Mouse (Mus musculus): ENCODE measurements around the gene Nrbf2. TPM values are rescaled to one million over a fixed set of nuclear protein-coding genes. Genes with fewer than 3 reads are reported as not detected.

Nrbf2 gene
- polyA plus RNA-seq, 1 experiment, result 8.5 TPM

- TF ChIP-seq POLR2A (IDR thresholded peaks at IDR 0.05; ENCODE audit: low read depth, low read length) (no peak), CTCF (IDR thresholded peaks at IDR 0.05; ENCODE audit: extremely low read depth, insufficient read depth, insufficient read length, insufficient replicate concordance) (no peak)
- Histone ChIP-seq H3K36me3 (ENCODE audit: control insufficient read depth, insufficient read depth, low read length) (no peaks in the 10 kb centered on the region), H3K4me1 (ENCODE audit: control insufficient read depth, insufficient read depth, insufficient read length) (no peaks in the 10 kb centered on the region; the same call in 1 of the 2 replicates), H3K27ac (ENCODE audit: insufficient read depth, low read length) (no peak overlapping the region), H3K4me3 (ENCODE audit: extremely low read depth, insufficient read depth, insufficient read length) (no peak overlapping the region), H3K27me3 (ENCODE audit: control insufficient read depth, insufficient read depth, low read length) (no peaks in the 10 kb centered on the region)
- DNase-seq (ENCODE audit: low read depth in 1 of 2, low spot score in 2 of 2), result no peak
- WGBS, result 75% methylated on average over 7 of the region's 7 CpGs
Measured at GRCm38 (mm10) chr10:67295938-67296466, 10.9 kb upstream of the Nrbf2 start.

DNA sequence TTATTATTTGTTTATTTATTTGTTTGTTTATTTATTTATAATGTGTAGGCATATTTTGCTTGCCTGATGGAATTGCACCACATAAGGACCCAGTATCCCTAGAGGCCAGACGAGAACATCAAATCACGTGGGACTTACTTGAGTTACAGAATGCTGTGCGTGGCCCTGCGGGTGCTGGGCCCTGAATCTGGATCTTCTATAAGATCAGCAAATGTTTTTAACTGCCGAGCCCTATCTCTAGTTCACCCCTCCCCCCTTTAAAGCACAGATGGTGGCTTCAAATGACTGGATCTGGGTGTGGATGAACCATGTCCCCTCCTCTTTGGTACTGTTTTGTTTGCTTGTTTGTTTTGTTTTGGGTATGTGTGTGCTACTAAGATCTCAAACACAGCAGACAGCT is 10.2 kb upstream of the Nrbf2 start:
- 79% methylated on average over 5 of the region's 5 CpGs for WGBS

GRCm38 (mm10) chr10:67291087-67291486 is 6.0 kb upstream of the Nrbf2 start:
- WGBS, result 62% methylated on average over 8 of the region's 8 CpGs
- no peak for DNase-seq (ENCODE audit: low read depth in 1 of 2, low spot score in 2 of 2)
- Histone ChIP-seq H3K4me1 (ENCODE audit: control insufficient read depth, insufficient read depth, insufficient read length) (peaks cover 5% of the 10 kb centered on the region; the same call in 1 of the 2 replicates), H3K4me3 (ENCODE audit: extremely low read depth, insufficient read depth, insufficient read length) (no peak overlapping the region), H3K27me3 (ENCODE audit: control insufficient read depth, insufficient read depth, low read length) (no peaks in the 10 kb centered on the region), H3K27ac (ENCODE audit: insufficient read depth, low read length) (no peak overlapping the region), H3K36me3 (ENCODE audit: control insufficient read depth, insufficient read depth, low read length) (no peaks in the 10 kb centered on the region)
- no peak for TF ChIP-seq CTCF (IDR thresholded peaks at IDR 0.05; ENCODE audit: extremely low read depth, insufficient read depth, insufficient read length, insufficient replicate concordance)
- no peak for TF ChIP-seq POLR2A (IDR thresholded peaks at IDR 0.05; ENCODE audit: low read depth, low read length)

More for the DNA sequence above, 10.2 kb upstream of the Nrbf2 start:
- Histone ChIP-seq H3K27me3 (ENCODE audit: control insufficient read depth, insufficient read depth, low read length) (no peaks in the 10 kb centered on the region), H3K27ac (ENCODE audit: insufficient read depth, low read length) (no peak overlapping the region), H3K4me3 (ENCODE audit: extremely low read depth, insufficient read depth, insufficient read length) (no peak overlapping the region), H3K36me3 (ENCODE audit: control insufficient read depth, insufficient read depth, low read length) (no peaks in the 10 kb centered on the region), H3K4me1 (ENCODE audit: control insufficient read depth, insufficient read depth, insufficient read length) (peaks cover 5% of the 10 kb centered on the region; the same call in 1 of the 2 replicates)
- TF ChIP-seq POLR2A (IDR thresholded peaks at IDR 0.05; ENCODE audit: low read depth, low read length) (no peak), CTCF (IDR thresholded peaks at IDR 0.05; ENCODE audit: extremely low read depth, insufficient read depth, insufficient read length, insufficient replicate concordance) (no peak)
- no peak for DNase-seq (ENCODE audit: low read depth in 1 of 2, low spot score in 2 of 2)

- H3K36me3 ChIP-seq (ENCODE audit: control insufficient read depth, insufficient read depth, low read length), result no peaks in the 10 kb centered on the region
- H3K4me3 ChIP-seq (ENCODE audit: extremely low read depth, insufficient read depth, insufficient read length), result no peak overlapping the region
- DNase-seq (ENCODE audit: low read depth in 1 of 2, low spot score in 2 of 2), result no peak
- no peak overlapping the region for H3K27ac ChIP-seq (ENCODE audit: insufficient read depth, low read length)
- H3K4me1 ChIP-seq (ENCODE audit: control insufficient read depth, insufficient read depth, insufficient read length), result peaks cover 5% of the 10 kb centered on the region; the same call in 1 of the 2 replicates
- no peaks in the 10 kb centered on the region for H3K27me3 ChIP-seq (ENCODE audit: control insufficient read depth, insufficient read depth, low read length)
- TF ChIP-seq CTCF (IDR thresholded peaks at IDR 0.05; ENCODE audit: extremely low read depth, insufficient read depth, insufficient read length, insufficient replicate concordance) (no peak), POLR2A (IDR thresholded peaks at IDR 0.05; ENCODE audit: low read depth, low read length) (no peak)
- WGBS, result 57% methylated on average over 4 of the region's 4 CpGs
Measured at GRCm38 (mm10) chr10:67290622-67291021, 5.5 kb upstream of the Nrbf2 start.

DNA sequence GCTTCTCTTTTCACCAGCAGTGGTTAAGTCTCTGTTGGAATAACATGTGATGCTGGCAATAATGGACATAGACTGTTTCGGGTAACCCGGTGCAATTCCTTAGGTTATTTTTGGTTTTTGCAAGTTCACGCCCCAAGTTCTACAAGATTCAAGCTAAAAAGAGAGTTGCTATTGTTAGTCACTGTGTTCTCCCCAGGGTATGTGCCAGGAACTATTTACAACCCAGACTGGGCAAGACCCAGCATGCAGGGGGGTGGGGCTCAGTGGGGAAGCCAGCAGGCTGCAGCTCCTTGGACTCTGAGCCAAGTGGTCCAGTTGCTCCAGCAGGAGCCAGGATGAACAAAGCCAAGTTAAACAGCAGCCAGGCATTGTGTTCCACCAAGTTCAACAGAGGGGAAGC is 2.8 kb upstream of the Nrbf2 start:
- WGBS, result 43% methylated on average over 3 of the region's 3 CpGs
- peak in 1 of 2 experiments; percentile 37 for DNase-seq (ENCODE audit: low read depth in 1 of 2, low spot score in 2 of 2)
- Histone ChIP-seq H3K27me3 (ENCODE audit: control insufficient read depth, insufficient read depth, low read length) (no peaks in the 10 kb centered on the region), H3K27ac (ENCODE audit: insufficient read depth, low read length) (peak overlapping the region; percentile 38; the same call in 1 of the 2 replicates), H3K4me3 (ENCODE audit: extremely low read depth, insufficient read depth, insufficient read length) (no peak overlapping the region), H3K36me3 (ENCODE audit: control insufficient read depth, insufficient read depth, low read length) (no peaks in the 10 kb centered on the region), H3K4me1 (ENCODE audit: control insufficient read depth, insufficient read depth, insufficient read length) (peaks cover 11% of the 10 kb centered on the region; the same call in 1 of the 2 replicates)
- TF ChIP-seq POLR2A (IDR thresholded peaks at IDR 0.05; ENCODE audit: low read depth, low read length), result no peak
- no peak for TF ChIP-seq CTCF (IDR thresholded peaks at IDR 0.05; ENCODE audit: extremely low read depth, insufficient read depth, insufficient read length, insufficient replicate concordance)

- H3K4me3 ChIP-seq (ENCODE audit: extremely low read depth, insufficient read depth, insufficient read length), result peak overlapping the region; percentile 95
- peaks cover 7% of the 10 kb centered on the region; the same call in 1 of the 2 replicates for H3K4me1 ChIP-seq (ENCODE audit: control insufficient read depth, insufficient read depth, insufficient read length)
- H3K27ac ChIP-seq (ENCODE audit: insufficient read depth, low read length), result peak overlapping the region; percentile 74
- TF ChIP-seq CTCF (IDR thresholded peaks at IDR 0.05; ENCODE audit: extremely low read depth, insufficient read depth, insufficient read length, insufficient replicate concordance) (no peak), POLR2A (IDR thresholded peaks at IDR 0.05; ENCODE audit: low read depth, low read length) (peak; percentile 21; the same call in 1 of the 2 replicates)
- under 1% methylated on average over 41 of the region's 41 CpGs for WGBS
- no peaks in the 10 kb centered on the region for H3K36me3 ChIP-seq (ENCODE audit: control insufficient read depth, insufficient read depth, low read length)
- peak in 1 of 2 experiments; percentile 37 for DNase-seq (ENCODE audit: low read depth in 1 of 2, low spot score in 2 of 2)
- H3K27me3 ChIP-seq (ENCODE audit: control insufficient read depth, insufficient read depth, low read length), result no peaks in the 10 kb centered on the region
Measured at GRCm38 (mm10) chr10:67284761-67285175, 337 bp downstream of the Nrbf2 start.

- 12% methylated on average over 10 of the region's 10 CpGs for WGBS
- no peaks in the 10 kb centered on the region for H3K27me3 ChIP-seq (ENCODE audit: control insufficient read depth, insufficient read depth, low read length)
- peak overlapping the region; percentile 95 for H3K4me3 ChIP-seq (ENCODE audit: extremely low read depth, insufficient read depth, insufficient read length)
- H3K36me3 ChIP-seq (ENCODE audit: control insufficient read depth, insufficient read depth, low read length), result no peaks in the 10 kb centered on the region
- peak overlapping the region; percentile 74; the same call in 1 of the 2 replicates for H3K27ac ChIP-seq (ENCODE audit: insufficient read depth, low read length)
- TF ChIP-seq CTCF (IDR thresholded peaks at IDR 0.05; ENCODE audit: extremely low read depth, insufficient read depth, insufficient read length, insufficient replicate concordance), result no peak
- no peak for TF ChIP-seq POLR2A (IDR thresholded peaks at IDR 0.05; ENCODE audit: low read depth, low read length)
- H3K4me1 ChIP-seq (ENCODE audit: control insufficient read depth, insufficient read depth, insufficient read length), result peaks cover 7% of the 10 kb centered on the region; the same call in 1 of the 2 replicates
- DNase-seq (ENCODE audit: low read depth in 1 of 2, low spot score in 2 of 2), result no peak
Measured at GRCm38 (mm10) chr10:67284311-67284710, 794 bp downstream of the Nrbf2 start.

Measured in spleen, adult 2 months (tissue).